Mouse (Mus musculus) spleen, adult 18-20 months (tissue): ENCODE data around the gene Pltp.

ENCODE experiments used
- DNase-seq, 2 experiments: peaks; one replicate each; pipeline ENCODE4 v3.0.0; 2022; ENCODE audit warnings: mixed read lengths in 2 of 2

The Pltp gene

DNA sequence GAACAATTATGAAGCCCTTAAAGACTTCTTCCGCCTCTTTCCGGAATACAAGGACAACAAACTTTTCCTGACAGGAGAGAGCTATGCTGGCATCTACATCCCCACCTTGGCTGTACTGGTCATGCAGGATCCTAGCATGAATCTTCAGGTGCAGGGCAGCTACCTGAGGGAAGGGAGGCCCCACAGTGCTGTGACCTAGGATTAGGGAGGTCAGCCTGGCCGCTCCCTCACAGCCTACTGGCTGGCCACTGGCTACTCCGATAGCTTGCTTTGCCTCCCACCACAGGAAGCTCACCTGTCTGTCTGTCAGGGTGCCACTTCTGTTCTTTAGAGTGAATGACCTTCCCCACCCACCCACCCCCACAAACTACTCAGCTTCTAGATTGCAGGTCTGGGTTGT lies 22.3 kb downstream of the Pltp start:
- DNase-seq = no peak

GRCm38 (mm10) chr2:164834531-164834930 lies 23.0 kb downstream of the Pltp start:
- DNase-seq = no peak

- DNase-seq = peak; percentile 77 to 84
Observed at GRCm38 (mm10) chr2:164833314-164833959, 24.1 kb downstream of the Pltp start, which contains the start of gene Neurl2. Neurl2 (minus strand) TSS chr2:164833456.

GRCm38 (mm10) chr2:164832748-164833301 lies 24.7 kb downstream of the Pltp start, which contains the start of gene Ctsa:
Ctsa (plus strand) TSS chr2:164832873.
- peak; percentile 73 to 80 for DNase-seq

DNA sequence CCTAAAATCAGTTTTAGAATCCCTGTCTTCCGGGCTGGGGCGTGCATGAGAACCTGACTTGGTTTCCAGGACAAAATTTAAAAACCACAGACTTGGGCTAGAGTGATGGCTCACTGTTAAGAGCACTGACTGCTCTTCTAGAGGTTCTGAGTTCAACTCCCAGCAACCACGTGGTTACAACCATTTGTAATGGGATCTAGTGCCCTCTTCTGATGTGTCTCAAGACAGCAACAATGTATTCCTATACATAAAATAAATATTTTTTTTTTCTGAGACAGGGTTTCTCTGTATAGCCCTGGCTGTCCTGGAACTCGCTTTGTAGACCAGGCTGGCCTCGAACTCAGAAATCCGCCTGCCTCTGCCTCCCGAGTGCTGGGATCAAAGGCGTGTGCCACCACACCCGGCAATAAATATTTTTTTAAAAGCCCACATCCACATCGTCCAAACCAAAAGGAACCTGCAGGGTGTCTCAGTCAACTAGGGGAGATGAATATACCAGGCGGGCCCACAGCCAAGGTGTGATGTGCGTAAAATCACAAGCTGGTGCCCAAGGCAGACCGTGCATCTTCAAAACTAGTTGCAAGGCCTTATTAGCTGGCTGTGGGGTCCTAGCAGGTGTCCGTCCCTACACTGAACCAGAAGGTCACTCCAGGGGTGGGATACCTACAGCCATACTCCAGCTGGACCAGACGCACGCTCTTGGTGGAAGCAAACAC lies 25.3 kb downstream of the Pltp start:
- DNase-seq = no peak

DNA sequence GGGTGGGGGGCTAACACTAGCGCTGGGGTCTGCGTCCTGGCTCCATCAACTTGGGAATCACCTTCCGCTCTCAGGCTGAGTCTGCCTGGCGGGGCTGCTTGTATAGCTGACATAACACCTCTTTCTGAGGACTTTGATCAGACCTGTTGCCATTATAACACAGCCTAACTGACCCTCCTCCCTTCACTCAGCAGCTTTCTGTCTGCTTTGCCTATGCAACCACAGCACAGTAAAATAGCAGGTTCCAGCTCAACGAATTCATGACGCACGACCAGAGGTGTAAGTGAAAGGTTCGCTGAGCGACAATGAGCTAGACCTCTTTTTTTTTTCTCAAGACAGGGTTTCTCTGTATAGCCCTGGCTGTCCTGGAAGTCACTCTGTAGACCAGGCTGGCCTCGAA lies 26.5 kb downstream of the Pltp start:
- no peak for DNase-seq

GRCm38 (mm10) chr2:164829090-164829489 lies 28.4 kb downstream of the Pltp start:
- DNase-seq = no peak

DNA sequence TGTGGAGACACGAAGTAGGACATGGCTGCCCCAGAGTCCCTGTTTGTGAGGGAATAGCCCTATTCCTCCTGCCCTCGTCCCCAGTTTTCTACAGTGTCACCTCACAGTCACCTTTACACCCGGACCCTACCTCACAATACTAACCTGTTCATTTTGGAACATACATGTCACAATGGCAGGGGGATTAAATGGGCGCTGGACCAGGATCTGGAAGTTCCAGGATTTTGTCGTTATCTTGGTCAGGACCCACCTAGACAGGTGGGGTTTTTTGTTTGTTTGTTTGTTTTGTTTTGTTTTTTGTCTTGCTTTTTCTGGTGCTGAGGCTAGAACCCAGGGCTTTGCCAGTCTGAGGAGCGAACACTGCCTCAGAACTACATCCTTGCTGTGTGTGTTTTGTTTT lies 29.1 kb downstream of the Pltp start, which contains the start of gene Spata25:
TSS of gene Spata25 (minus strand) at position 101 of the 400 bp plus-strand sequence.
- no peak for DNase-seq

- no peak for DNase-seq
Observed at GRCm38 (mm10) chr2:164827146-164827850, 30.2 kb downstream of the Pltp start.

GRCm38 (mm10) chr2:164825521-164825920 lies 32.0 kb downstream of the Pltp start:
- DNase-seq = no peak

GRCm38 (mm10) chr2:164823969-164824368 lies 33.5 kb downstream of the Pltp start:
- no peak for DNase-seq

DNA sequence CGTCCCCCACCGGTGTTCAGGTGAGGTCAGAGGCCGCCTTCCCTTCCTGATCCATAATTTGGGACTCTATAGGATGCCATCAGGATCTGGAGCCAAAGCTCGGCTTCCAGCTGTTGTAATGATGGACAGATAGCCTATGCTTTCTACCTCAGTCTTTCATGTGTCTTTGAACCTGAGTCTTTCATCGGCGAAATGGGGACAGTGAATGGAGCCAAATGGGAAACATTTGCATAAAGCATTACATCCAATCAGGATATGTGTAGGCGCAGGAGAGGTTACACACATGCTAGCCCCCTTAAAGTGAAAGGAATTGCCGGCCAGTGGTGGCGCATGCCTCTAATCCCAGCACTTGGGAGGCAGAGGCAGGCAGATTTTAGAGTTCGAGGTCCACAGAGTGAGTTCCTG lies 34.3 kb downstream of the Pltp start:
- DNase-seq = no peak

DNA sequence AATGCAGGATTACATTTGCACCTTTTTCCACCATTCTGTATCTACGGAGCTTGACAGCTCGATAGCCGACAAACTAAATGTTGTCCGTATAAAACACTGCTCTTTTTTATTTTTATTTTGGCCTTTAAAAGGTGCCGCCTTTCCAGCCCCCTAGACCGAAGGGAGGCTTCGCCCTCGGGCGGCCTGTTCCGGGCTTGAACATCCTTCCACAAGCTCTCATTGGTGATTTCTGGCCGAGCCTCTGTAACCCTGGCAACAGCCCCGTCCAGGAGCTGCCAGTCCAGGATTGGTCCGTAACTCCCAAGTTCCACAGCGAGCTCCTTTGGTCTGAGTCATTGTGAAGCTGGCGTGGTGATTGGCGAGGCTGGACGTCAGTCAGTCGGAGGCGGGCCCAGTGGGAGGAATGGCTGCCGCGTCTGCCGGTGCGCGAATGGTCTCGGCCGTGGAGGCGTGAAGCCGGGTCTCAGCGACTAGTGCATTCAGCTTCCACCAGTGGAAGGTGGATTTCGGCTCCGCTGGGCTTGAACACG lies 34.8 kb downstream of the Pltp start, which contains the start of gene Zswim1:
TSS of gene Zswim1 (plus strand) at position 51 of the 530 bp plus-strand sequence.
- DNase-seq = peak; percentile 97 to 100

DNA sequence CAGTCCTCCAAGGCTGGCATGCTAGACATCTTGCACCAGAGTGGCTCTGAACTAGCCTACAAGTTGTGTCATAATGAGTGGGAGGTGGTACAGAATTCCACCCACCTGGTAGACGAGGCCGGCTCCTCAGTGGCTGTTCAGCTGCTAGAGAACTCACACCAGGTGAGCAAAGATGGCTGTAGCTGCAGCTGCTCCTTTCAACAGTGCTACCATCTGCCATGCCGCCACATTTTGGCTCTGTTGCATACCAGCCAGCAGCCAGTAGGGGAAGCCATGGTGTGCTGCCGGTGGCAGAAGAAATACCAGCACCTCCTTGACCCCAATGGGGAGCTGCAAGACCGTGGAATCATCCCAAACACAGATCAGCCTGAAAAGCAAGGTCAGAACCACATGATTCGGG lies 36.5 kb downstream of the Pltp start:
- no peak for DNase-seq

DNA sequence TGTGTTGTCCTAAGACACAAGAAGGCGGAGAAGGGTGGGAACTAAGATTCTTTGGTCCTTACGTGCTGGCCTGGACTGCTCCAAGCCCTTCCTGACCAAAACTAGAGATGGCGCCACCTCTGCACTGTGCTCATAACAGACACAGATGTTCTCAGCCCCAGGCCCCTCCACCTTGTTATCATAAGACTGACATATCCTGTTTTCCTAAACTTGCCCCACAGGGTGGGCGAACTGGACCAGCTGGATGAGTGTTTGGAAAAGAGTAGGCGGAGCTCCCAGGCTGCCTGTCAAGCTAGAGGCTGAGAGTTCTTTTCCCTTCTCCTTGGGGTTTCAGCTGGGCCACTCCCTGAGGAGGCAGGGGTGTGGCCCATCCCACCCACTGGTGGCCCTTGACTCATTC lies 39.8 kb downstream of the Pltp start:
- DNase-seq = no peak

- no peak for DNase-seq
Observed at GRCm38 (mm10) chr2:164817206-164817605, 40.3 kb downstream of the Pltp start.

GRCm38 (mm10) chr2:164815821-164816220 lies 41.7 kb downstream of the Pltp start:
- DNase-seq = no peak

GRCm38 (mm10) chr2:164815348-164815747 lies 42.2 kb downstream of the Pltp start:
- no peak for DNase-seq

DNA sequence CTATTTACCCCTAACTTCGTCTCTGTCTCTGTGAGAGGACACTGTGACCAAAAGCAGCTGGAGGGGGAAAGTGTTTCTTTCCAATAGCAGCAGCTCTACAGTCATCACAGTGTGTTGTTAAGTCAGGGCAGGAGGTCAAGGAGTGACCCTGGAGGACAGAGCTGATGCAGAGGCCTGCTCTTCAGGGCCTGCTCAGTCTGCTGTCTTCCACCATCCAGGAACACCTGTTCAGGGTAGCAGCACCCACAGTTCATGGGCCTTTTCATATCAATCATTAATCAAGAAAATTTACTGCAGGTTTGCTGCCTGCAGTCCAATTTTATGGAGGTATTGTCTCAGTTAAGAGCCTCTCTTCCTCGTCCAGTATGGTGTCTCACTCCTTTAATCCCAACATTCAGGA lies 44.0 kb downstream of the Pltp start:
- no peak for DNase-seq

- DNase-seq = no peak
Observed at GRCm38 (mm10) chr2:164806614-164807013, 50.9 kb downstream of the Pltp start.

DNA sequence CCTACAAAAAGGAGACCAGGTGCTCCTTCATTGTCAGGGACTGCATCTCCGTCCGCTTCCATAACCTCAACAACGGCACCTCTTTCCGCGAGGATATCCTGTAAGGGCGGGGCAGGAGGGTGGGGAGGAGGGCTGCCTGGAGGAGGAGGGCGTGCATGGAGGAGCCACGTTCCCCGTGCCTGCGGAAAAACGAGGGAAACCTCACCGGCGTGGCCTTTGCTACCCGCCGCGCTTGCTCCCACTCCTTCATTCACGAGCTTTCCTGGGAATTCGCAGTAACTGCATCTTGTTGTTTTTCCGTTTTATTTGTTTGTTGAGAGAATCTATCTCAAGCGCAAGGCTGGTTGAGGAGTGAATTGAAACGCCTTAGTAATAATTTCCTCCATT lies 52.2 kb downstream of the Pltp start:
- no peak for DNase-seq

DNA sequence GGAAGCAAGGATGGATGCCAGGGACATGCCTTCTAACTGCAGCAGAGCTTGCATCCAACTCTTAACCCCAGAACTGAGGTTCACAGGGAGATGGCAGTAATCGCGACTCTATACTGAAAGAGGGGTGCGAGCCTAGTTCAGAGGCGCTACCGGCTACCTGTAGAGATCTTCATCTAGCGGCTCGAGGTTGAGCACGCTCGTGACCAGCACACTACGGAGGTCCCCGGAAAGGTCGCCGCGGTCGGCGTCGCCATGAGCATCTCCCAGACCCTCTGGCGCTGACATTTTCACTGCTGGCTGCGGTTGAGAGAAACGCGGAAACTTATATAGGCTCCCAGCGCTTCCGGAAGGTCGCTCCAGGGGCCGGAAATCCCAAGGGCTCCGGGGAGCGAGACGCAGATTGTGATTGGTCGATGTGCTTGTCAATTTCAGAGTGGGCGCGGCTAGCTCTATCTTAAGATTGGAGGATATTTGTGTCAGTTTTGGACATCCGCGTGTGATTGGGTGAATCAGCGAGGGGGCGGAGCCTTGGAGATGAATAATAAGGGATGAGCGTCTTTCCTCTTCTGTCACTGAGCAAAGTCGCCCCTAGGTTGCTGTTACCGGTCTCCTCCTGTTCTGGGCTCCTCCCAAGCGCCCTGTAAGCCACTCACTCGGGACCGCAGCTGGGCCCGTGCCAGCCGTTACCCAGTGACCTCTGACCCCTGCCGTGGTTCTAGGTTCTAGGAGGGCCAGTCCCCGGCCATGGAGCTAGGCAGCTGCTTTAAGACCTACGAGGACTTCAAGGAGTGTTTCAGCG lies 52.8 kb downstream of the Pltp start, which contains the start of the genes Acot8 and Zswim3:
TSS of gene Acot8 (minus strand) at position 350 of the 799 bp plus-strand sequence.
TSS of gene Zswim3 (plus strand) at position 566 of the 799 bp plus-strand sequence.
- peak; percentile 95 to 98 for DNase-seq
